Mouse (Mus musculus) natural killer cell, adult 2 months (primary cell): Measurements from ENCODE around the gene G430095P16Rik.

Experiments
- DNase-seq, 2 experiments: peaks; one replicate each; pipeline ENCODE4 v3.0.0; 2022; ENCODE audit warnings: low spot score in 2 of 2

Gene G430095P16Rik

DNA sequence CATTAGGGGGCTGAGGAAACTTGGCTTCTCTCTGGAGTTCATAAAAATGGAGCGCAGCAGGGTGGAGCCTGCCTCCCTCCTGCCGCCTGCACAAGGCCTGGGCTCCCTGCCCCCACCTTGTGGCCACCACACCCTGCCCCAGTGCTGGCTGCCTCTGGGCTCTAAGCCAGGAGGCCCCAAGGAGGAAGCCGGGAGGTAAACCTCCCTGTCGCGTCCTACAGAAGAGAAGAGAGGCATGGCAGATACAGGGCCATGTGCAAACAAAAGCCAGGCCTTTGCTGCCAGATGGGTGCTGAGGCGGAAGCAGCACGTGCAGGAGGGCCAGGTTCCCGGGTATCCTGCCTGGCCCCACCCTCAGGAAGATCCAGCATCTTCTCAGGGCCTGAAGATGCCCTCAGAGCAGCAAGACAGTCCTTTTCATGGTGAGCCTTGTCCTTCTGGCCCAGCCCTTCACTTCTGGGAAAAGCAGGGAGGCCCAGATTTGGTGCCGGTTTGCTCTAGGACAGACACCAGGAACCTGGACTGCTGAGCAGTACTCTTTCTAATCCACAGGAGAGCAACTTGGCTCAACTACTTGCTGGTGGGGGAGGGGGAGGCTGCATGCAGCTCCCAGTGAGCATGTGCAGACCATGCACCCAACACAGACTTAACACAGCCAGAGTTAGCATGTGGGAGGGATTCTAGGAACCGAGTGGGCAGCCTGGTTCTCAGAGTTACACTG lies at the start of gene G430095P16Rik:
Gene G430095P16Rik (plus strand): TSS at position 158 of the 721 bp plus-strand sequence.
- DNase-seq: peak; percentile 44 to 45

GRCm38 (mm10) chr8:84677305-84677704 lies 45.5 kb upstream of the G430095P16Rik start:
- DNase-seq: no peak

DNA sequence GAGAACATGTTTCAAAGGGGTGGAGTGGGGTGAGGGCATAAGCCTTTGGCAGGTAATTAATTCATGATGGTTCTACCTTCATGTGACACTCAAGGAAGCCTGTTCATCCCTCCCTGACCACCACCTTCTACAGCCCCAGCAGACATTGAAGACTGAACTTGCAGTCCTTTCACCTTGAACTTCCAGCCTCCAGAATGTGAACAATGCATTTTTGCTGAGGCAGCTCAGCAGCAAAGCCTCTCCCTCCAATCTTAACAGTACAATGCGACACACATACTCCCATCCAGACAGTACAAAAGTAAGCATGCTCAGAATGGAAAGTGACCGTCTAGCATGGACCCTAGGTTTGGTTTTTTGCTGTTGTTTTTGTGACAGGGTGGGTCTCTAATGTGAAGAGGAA lies 41.3 kb upstream of the G430095P16Rik start:
- DNase-seq: no peak

GRCm38 (mm10) chr8:84682257-84682656 lies 40.5 kb upstream of the G430095P16Rik start:
- no peak for DNase-seq

DNA sequence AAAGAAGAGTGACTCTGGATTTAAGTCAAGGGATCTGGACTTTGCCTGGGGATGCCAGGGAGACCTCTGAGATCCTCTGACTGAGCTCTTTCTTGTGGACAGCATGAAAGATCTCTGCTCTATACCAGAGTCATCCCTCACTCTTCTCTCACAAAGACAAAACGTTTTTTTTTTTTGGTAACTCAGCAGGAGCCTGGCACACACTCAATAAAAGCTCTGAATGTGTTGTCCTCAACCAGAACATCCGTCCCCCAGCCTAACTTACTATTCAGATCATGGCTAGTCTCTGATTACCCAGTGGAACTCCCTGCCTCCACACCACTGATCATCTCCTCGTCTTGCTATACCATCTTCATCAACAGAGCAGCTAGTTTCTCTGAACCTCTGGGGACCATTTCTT lies 38.3 kb upstream of the G430095P16Rik start:
- no peak for DNase-seq

DNA sequence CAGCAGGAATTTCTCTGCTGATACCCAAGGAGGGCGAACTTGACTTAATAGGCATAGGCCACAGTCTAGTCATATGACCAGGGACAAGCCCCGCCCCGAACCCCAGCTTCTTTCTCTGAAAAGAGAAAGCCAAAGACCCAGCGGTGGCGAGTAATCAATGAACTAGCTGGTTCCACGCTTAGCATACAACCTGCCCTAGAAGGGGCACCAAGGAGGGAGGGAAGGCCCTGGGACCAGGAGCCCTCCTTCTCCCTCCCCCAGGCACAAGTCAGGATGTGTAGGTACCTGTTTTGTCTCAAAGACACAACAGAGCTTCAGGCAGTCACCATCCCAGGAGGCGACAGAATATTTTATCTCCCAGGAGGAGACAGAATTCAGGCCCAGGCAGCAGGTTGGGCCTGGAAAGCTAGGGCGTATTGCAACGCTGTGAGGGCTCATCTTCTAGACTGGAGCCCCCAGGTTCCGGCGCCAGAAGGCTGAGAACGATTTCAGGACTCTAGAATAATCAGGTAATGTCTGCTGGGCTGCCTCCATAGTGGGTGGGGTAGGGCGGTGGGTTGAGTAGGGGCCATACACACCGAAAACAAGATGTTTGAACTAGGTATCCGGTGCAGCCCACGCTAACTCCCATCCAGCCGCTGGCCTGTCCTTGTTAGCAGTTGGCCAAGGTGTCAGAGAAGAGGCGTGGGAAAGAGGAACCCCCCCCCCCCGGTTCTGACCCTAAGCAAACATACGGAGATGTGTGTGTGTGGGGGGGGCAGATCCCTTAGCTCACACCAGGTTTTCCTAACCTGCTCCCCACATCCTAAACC lies 36.4 kb upstream of the G430095P16Rik start, which contains the start of gene Trmt1:
Gene Trmt1 (plus strand): TSS at position 117 of the 812 bp plus-strand sequence.
- no peak for DNase-seq

- no peak for DNase-seq
These were observed 35.7 kb upstream of the G430095P16Rik start for GRCm38 (mm10) chr8:84687003-84687704.

DNA sequence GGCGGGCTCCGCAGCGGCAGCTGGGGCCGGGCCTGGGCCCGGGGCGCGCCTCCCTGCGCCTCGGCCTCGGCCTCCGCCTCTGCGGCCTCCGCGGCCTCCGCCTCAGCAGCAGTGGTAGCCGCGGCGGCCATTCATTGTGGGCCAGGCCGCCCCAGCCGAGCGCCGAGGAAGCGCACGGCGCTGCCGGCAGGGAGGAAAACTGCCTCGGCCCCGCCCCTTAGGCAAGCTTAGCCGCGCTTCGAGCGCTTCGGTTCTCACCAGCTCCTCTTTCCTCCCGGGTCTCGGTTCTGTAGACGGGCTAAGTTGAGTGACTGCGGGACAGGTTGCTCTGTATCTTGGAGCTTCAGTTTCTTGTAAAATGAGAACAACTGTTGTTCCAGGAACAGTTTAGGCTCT lies 35.1 kb upstream of the G430095P16Rik start, which contains the start of gene Nacc1:
Gene Nacc1 (minus strand): TSS at position 158 of the 396 bp plus-strand sequence.
- DNase-seq: peak; percentile 74 to 82

GRCm38 (mm10) chr8:84689091-84689915 lies 33.5 kb upstream of the G430095P16Rik start:
- peak; percentile 84 to 88 for DNase-seq

DNA sequence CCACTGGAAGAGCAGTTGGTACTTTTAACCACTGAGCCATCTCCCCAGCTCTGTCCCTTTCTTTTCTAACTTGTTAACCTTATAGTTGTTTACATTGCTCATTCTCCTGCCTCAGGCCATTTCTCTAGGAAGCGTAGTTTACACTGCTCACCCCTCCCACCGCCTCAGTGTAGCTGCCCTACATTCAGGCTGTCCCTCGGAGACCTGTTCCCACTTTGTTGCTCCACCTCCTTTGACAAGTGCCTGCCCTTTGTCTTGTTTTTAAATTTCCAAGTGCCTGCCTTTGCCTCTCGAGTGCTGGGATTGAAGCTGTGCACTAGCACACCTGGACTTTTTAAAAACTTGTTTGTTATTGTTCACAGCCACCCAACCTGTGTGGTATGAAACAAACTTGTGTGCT lies 29.5 kb upstream of the G430095P16Rik start:
- no peak for DNase-seq

GRCm38 (mm10) chr8:84695140-84695539 lies 27.7 kb upstream of the G430095P16Rik start:
- DNase-seq: no peak

DNA sequence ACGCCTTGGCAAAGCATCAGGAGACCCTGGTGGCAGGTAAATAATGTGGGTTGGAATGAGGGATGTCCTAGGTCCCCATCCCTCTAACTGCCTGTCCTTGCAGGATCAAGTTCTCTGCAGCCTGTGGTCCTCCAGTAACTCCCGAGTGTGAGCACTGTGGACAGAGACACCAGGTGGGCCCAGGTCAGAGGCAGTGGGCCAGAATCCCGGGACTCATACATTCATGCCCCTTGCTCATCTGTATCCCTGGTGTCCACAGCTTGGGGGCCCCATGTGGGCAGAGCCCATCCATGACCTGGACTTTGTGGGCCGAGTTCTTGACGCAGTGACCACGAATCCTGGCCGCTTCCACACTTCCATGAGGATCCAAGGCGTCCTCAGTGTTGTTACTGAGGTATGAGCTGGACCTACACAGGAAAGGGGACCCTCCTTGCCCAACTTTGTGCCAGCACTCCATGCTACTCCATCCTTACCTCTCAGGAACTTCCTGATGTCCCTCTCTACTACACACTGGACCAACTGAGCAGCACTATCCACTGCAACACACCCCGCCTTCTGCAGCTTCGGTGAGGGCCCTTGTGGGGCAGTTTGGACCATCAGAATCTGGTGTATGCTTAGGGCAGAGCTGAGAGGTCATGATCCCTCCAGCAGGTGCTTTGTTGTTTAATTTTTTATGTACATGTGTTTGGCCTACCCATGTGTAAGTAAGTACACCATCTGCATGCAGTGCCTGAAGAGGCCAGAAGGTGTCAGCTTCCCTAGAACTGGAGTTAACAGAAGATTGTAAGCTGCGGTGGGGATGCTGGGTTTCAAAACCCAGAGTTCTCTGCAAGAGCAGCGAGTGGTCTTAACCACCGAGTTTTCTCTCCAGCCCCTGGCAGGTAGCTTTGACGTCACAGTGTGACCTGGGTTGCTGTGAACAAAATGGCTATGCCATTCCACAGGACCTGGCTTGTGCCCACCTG lies 25.4 kb upstream of the G430095P16Rik start:
- peak in 1 of 2 experiments; percentile 58 for DNase-seq

GRCm38 (mm10) chr8:84698288-84698687 lies 24.5 kb upstream of the G430095P16Rik start:
- no peak for DNase-seq

GRCm38 (mm10) chr8:84698929-84699401 lies 23.8 kb upstream of the G430095P16Rik start:
- no peak for DNase-seq

DNA sequence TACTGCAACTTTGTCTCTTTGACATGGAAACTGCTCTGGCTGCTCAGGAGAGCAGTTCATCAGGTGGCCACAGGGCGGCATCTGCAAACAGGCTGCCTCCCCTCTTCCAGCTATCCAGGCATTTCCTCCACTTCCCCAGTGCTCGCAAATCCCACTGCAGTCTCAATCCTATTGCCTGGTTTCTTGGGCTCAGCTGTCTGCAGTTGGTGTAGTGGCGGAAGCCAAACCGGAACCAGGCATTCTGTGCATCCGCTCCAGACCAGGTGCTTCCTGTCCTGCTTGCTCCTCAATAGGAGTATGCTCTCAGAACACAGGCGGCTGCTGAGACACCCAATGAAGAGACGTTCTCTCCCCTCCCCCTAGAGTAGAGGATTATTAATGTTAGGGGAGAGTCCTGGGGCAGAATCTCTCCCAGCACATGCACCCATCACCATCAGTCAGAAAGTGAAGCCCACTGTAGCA lies 22.9 kb upstream of the G430095P16Rik start:
- peak in 1 of 2 experiments; percentile 80 for DNase-seq

GRCm38 (mm10) chr8:84700526-84700925 lies 22.3 kb upstream of the G430095P16Rik start:
- peak in 1 of 2 experiments; percentile 30 for DNase-seq

DNA sequence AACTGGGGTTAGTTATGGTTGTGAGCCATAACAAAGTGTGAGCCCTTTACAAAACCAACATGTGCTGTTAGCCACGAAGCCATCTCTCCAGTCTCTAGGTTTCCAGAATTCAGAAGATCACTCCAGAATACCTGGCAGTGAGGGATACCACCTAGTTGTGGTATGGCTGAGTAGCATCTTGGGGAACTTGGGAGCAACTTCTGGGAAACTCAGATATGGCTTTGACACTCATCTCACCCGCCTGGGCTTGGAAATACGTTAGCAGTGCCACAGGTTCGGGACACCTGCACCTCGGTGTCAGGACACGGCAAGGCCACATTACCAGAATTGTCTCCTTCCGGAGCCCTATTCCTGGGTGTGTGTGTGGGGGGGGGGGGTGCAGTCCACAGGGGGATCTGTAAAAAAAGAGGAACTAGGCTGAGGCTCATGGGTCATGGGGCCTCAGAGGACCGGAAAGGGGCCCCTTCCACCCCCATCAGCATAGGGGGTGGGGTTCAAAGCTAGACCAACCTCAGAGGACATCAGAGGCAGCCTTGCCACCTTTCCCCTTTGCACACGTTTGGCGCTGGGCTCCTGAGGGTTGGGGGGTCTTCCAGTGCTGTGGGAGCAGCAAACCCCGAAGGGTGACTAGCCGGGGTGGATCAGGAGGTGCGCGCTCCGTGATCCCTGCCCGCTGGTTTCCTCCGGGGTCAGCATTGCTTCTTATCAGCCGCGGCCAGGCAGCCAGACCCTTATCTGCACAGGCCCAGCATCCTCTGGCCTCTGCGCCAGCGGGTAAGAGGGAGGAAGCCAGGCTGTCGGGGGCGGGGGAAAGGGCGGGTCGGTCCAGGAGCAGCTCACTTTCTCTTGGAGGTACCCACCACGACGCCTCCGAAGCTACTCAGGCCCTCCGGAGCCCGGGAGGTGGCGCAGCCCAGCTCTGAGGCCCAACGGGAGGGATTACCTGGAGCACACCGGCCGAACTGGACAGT lies 21.6 kb upstream of the G430095P16Rik start, which contains the start of gene Lyl1:
Gene Lyl1 (plus strand): TSS at position 517 of the 971 bp plus-strand sequence.
- peak in 1 of 2 experiments; percentile 83 for DNase-seq

GRCm38 (mm10) chr8:84702561-84702960 lies 20.2 kb upstream of the G430095P16Rik start:
- DNase-seq: no peak
